Comparison of ENCODE assay signal across 13 mouse cellular contexts in genomic region chr2:137204274-137204850, GRCm38 (mm10).
DNase-seq lines count a peak whose midpoint lies in the region; ATAC-seq lines count a peak whose summit lies in the region.
"Had no signal": no experiment of that assay in that cellular context is flagged by ENCODE, and none has a peak within 500 bp of the region (broad histone marks: within the 10 kb centered on the region; RNA-seq: fewer than 3 reads in every experiment).

No protein-coding gene starts in this region.

- 84% methylated on average over 6 of the region's 6 CpGs for whole genome bisulfite sequencing in hindbrain, embryonic 11.5 days
- 72% methylated on average over 6 of the region's 6 CpGs for WGBS in hindbrain, embryonic 13.5 days
- 61% methylated on average over 6 of the region's 6 CpGs for WGBS in heart, embryonic 15.5 days

- H3K27ac ChIP-seq in hindbrain, embryonic 11.5 days (ENCODE audit: low read depth, low read length), result no peak overlapping the region
- no peak overlapping the region for H3K27ac ChIP-seq in hindbrain, embryonic 13.5 days
- H3K27ac ChIP-seq in heart, embryonic 15.5 days, result no peak overlapping the region
- H3K27ac ChIP-seq: embryonic facial prominence, embryonic 12.5 days; neural tube, embryonic 12.5 days had no signal

- no peaks in the 10 kb centered on the region for H3K36me3 ChIP-seq in hindbrain, embryonic 11.5 days (ENCODE audit: control insufficient read depth, insufficient read depth, low read length)
- H3K36me3 ChIP-seq in hindbrain, embryonic 13.5 days, result no peaks in the 10 kb centered on the region
- no peaks in the 10 kb centered on the region for H3K36me3 ChIP-seq in heart, embryonic 15.5 days
- H3K36me3 ChIP-seq: embryonic facial prominence, embryonic 12.5 days; G1E; hindbrain, embryonic 15.5 days; neural tube, embryonic 12.5 days had no signal

- no peak; the same call in 1 of the 2 replicates for ATAC-seq in hindbrain, embryonic 11.5 days (ENCODE audit: low FRiP score)
- no peak for ATAC-seq in hindbrain, embryonic 13.5 days (ENCODE audit: low FRiP score)
- peak; percentile 81 for ATAC-seq in heart, embryonic 15.5 days (replicated peaks; ENCODE audit: insufficient number of reproducible peaks, insufficient read depth, low FRiP score, low read depth)

- DNase-seq in hindbrain, embryonic 11.5 days (ENCODE audit: low spot score), result peak; percentile 1
- DNase-seq in 3T3-L1 (ENCODE audit: low read depth, low spot score), result peak; percentile 87
- DNase-seq in brain, adult 2 months (ENCODE audit: low read depth, low spot score), result peak; percentile 21
- DNase-seq in cerebellum, postnatal 4 days (ENCODE audit: low spot score in 2 of 2), result no peak
- DNase-seq in lung, postnatal 25 days (ENCODE audit: low spot score), result no peak
- DNase-seq in spleen, postnatal 36 days (ENCODE audit: low spot score in 2 of 2), result no peak
- DNase-seq: lung, adult 2 months had no signal

- no peaks in the 10 kb centered on the region for H3K9me3 ChIP-seq in hindbrain, embryonic 11.5 days (ENCODE audit: control insufficient read depth, low read length)
- no peaks in the 10 kb centered on the region for H3K9me3 ChIP-seq in hindbrain, embryonic 13.5 days
- H3K9me3 ChIP-seq in heart, embryonic 15.5 days (replicated peaks), result no peaks in the 10 kb centered on the region
- H3K9me3 ChIP-seq: embryonic facial prominence, embryonic 12.5 days; hindbrain, embryonic 15.5 days; neural tube, embryonic 12.5 days had no signal

- H3K4me3 ChIP-seq in hindbrain, embryonic 11.5 days (ENCODE audit: low read depth, low read length), result no peak overlapping the region
- no peak overlapping the region for H3K4me3 ChIP-seq in hindbrain, embryonic 13.5 days
- no peak overlapping the region for H3K4me3 ChIP-seq in heart, embryonic 15.5 days
- H3K4me3 ChIP-seq: embryonic facial prominence, embryonic 12.5 days; hindbrain, embryonic 15.5 days; neural tube, embryonic 12.5 days had no signal

- no peak overlapping the region for H3K9ac ChIP-seq in hindbrain, embryonic 11.5 days (ENCODE audit: low read depth, low read length)
- no peak overlapping the region for H3K9ac ChIP-seq in hindbrain, embryonic 13.5 days
- H3K9ac ChIP-seq in heart, embryonic 15.5 days, result no peak overlapping the region
- H3K9ac ChIP-seq: embryonic facial prominence, embryonic 12.5 days; hindbrain, embryonic 15.5 days; neural tube, embryonic 12.5 days had no signal

- no peak overlapping the region for H3K4me2 ChIP-seq in hindbrain, embryonic 11.5 days (replicated peaks; ENCODE audit: low read depth, low read length)
- H3K4me2 ChIP-seq in hindbrain, embryonic 13.5 days, result no peak overlapping the region
- no peak overlapping the region for H3K4me2 ChIP-seq in heart, embryonic 15.5 days
- H3K4me2 ChIP-seq: embryonic facial prominence, embryonic 12.5 days; hindbrain, embryonic 15.5 days; neural tube, embryonic 12.5 days had no signal

- H3K4me1 ChIP-seq in hindbrain, embryonic 11.5 days (replicated peaks; ENCODE audit: control insufficient read depth, insufficient read depth, low read length), result no peaks in the 10 kb centered on the region
- no peaks in the 10 kb centered on the region for H3K4me1 ChIP-seq in hindbrain, embryonic 13.5 days (replicated peaks)
- peaks cover 2% of the 10 kb centered on the region; the same call in 1 of the 2 replicates for H3K4me1 ChIP-seq in heart, embryonic 15.5 days (replicated peaks)
- H3K4me1 ChIP-seq: embryonic facial prominence, embryonic 12.5 days; hindbrain, embryonic 15.5 days; neural tube, embryonic 12.5 days had no signal

- no peaks in the 10 kb centered on the region for H3K27me3 ChIP-seq in hindbrain, embryonic 11.5 days (ENCODE audit: control insufficient read depth, insufficient read depth, low read length)
- no peaks in the 10 kb centered on the region for H3K27me3 ChIP-seq in hindbrain, embryonic 13.5 days
- H3K27me3 ChIP-seq in heart, embryonic 15.5 days, result no peaks in the 10 kb centered on the region
- H3K27me3 ChIP-seq: embryonic facial prominence, embryonic 12.5 days; hindbrain, embryonic 15.5 days; neural tube, embryonic 12.5 days had no signal

Comparison
In these comparisons a context has a peak if more than half of its experiments do, and no peak if none do; other contexts are left out.
1. DNase-seq: peak in hindbrain, embryonic 11.5 days (single experiment), 3T3-L1 (single experiment) and brain, adult 2 months (single experiment); none in cerebellum, postnatal 4 days (0 of 2), lung, postnatal 25 days (single experiment) and spleen, postnatal 36 days (0 of 2).